Mouse (Mus musculus) CH12.LX (cell line): Measurements from ENCODE around the gene Vmn1r214.

Source experiments
- CTCF ChIP-seq, 2 experiments: IDR thresholded peaks in 1 of 2; conservative IDR thresholded peaks in 1 of 2; 2 replicates each; pipeline ENCODE4 v1.5.1; 2011 to 2012; ENCODE audit warnings: low read depth in 2 of 2, low read length in 2 of 2, improper control_type of control experiment in 1 of 2, inconsistent platforms in 1 of 2, mild to moderate bottlenecking in 1 of 2, moderate library complexity in 1 of 2
- IRF4 ChIP-seq: IDR thresholded peaks from 2 replicates; pipeline ENCODE4 v1.6.1; 2014; ENCODE audit warnings: low read depth, mild to moderate bottlenecking, inconsistent platforms, low read length, improper control_type of control experiment
- POLR2A ChIP-seq: IDR thresholded peaks from 2 replicates; pipeline ENCODE4 v1.6.1; 2011; ENCODE audit warnings: low read depth, mild to moderate bottlenecking, improper control_type of control experiment, low read length
- USF1 ChIP-seq: IDR thresholded peaks from 2 replicates; pipeline ENCODE4 v1.6.1; 2014; ENCODE audit warnings: low read depth, mild to moderate bottlenecking, inconsistent platforms, low read length, improper control_type of control experiment
- ZC3H11A ChIP-seq: IDR thresholded peaks from 2 replicates; pipeline ENCODE4 v1.6.1; 2012; ENCODE audit warnings: low read depth, mild to moderate bottlenecking, inconsistent platforms, low read length, improper control_type of control experiment
- ZMIZ1 ChIP-seq: IDR thresholded peaks from 2 replicates; pipeline ENCODE4 v1.6.1; 2012; ENCODE audit warnings: low read depth, mild to moderate bottlenecking, inconsistent platforms, low read length, improper control_type of control experiment

GRCm38 (mm10) chr13:23007356-23007755 lies 22.9 kb upstream of the Vmn1r214 start, which contains the start of gene Vmn1r213:
- no peak for TF ChIP-seq POLR2A
- TF ChIP-seq CTCF (conservative IDR thresholded peaks at IDR 0.05 in 1 of 2, IDR thresholded peaks at IDR 0.05 in 1 of 2; ENCODE audit: low read depth in 2 of 2, low read length in 2 of 2) = no peak
- TF ChIP-seq USF1 = no peak
- no peak for TF ChIP-seq ZMIZ1
- no peak for TF ChIP-seq ZC3H11A
- no peak for TF ChIP-seq IRF4
